Mouse (Mus musculus) inflammation-experienced regulatory T-cells, adult 6 months (primary cell): Measurements from ENCODE around the gene Ifitm5. TPM values are rescaled to one million over a fixed set of nuclear protein-coding genes. Genes with fewer than 3 reads are reported as not detected.

ENCODE experiments used
- ATAC-seq: one replicate; pipeline ENCODE4 v1.8.0; 2017
- polyA plus RNA-seq, 3 experiments: library from polyadenylated mRNA; unstranded; fragments of 100-300 nt; shearing (Covaris generic); gene quantifications; one replicate each; pipeline ENCODE4 v1.2.1; 2017

The Ifitm5 gene
- polyA plus RNA-seq, 3 experiments from 2014 or later, result 0.46 TPM; not detected in 2

GRCm38 (mm10) chr7:140961416-140961815 lies 11.3 kb upstream of the Ifitm5 start:
- no peak for ATAC-seq

GRCm38 (mm10) chr7:140960026-140960425 lies 9.9 kb upstream of the Ifitm5 start:
- no peak for ATAC-seq

- peak; percentile 43 for ATAC-seq
Observed at GRCm38 (mm10) chr7:140959181-140959901, 9.2 kb upstream of the Ifitm5 start.

GRCm38 (mm10) chr7:140956556-140956869 lies 6.4 kb upstream of the Ifitm5 start:
- ATAC-seq, result no peak

- peak; percentile 35 for ATAC-seq
Observed at GRCm38 (mm10) chr7:140955758-140956555, 5.9 kb upstream of the Ifitm5 start, which contains the start of the genes Gm45717 and Ifitm2. Gene Gm45717 (minus strand): TSS chr7:140955937. Gene Ifitm2 (minus strand): TSS chr7:140955987.

GRCm38 (mm10) chr7:140955342-140955741 lies 5.3 kb upstream of the Ifitm5 start:
- peak; percentile 40 for ATAC-seq

GRCm38 (mm10) chr7:140954733-140955071 lies 4.6 kb upstream of the Ifitm5 start:
- no peak for ATAC-seq

GRCm38 (mm10) chr7:140953800-140954732 lies 4.0 kb upstream of the Ifitm5 start:
- no peak for ATAC-seq

- no peak for ATAC-seq
Observed at GRCm38 (mm10) chr7:140953133-140953532, 3.0 kb upstream of the Ifitm5 start.

GRCm38 (mm10) chr7:140952441-140952840 lies 2.4 kb upstream of the Ifitm5 start:
- ATAC-seq, result no peak

- ATAC-seq, result no peak
Observed at GRCm38 (mm10) chr7:140951765-140952164, 1.7 kb upstream of the Ifitm5 start.

- no peak for ATAC-seq
Observed at GRCm38 (mm10) chr7:140951051-140951450, 960 bp upstream of the Ifitm5 start.

GRCm38 (mm10) chr7:140949255-140949654 lies 836 bp downstream of the Ifitm5 start:
- no peak for ATAC-seq

- no peak for ATAC-seq
Observed at GRCm38 (mm10) chr7:140948161-140948560, 1.9 kb downstream of the Ifitm5 start.

- peak; percentile 78 for ATAC-seq
Observed at GRCm38 (mm10) chr7:140946980-140947379, 3.1 kb downstream of the Ifitm5 start.

- no peak for ATAC-seq
Observed at GRCm38 (mm10) chr7:140946311-140946710, 3.8 kb downstream of the Ifitm5 start.

- ATAC-seq, result no peak
Observed at GRCm38 (mm10) chr7:140945247-140945646, 4.8 kb downstream of the Ifitm5 start.

GRCm38 (mm10) chr7:140944236-140944635 lies 5.9 kb downstream of the Ifitm5 start:
- no peak for ATAC-seq

GRCm38 (mm10) chr7:140943356-140943755 lies 6.7 kb downstream of the Ifitm5 start:
- no peak for ATAC-seq

GRCm38 (mm10) chr7:140942811-140943210 lies 7.3 kb downstream of the Ifitm5 start:
- no peak for ATAC-seq

- ATAC-seq, result no peak
Observed at GRCm38 (mm10) chr7:140942341-140942740, 7.8 kb downstream of the Ifitm5 start.

- peak; percentile 91 for ATAC-seq
Observed at GRCm38 (mm10) chr7:140941222-140942051, 8.7 kb downstream of the Ifitm5 start, which contains the start of gene Pgghg. Gene Pgghg (plus strand): TSS chr7:140941391.
